Comparison of ENCODE assay signal across 18 mouse cellular contexts in genomic region chr8:83244151-83244550, GRCm38 (mm10). TPM values are rescaled to one million over a fixed set of nuclear protein-coding genes. Genes with fewer than 3 reads are reported as not detected.
DNase-seq lines count a peak whose midpoint lies in the region; ATAC-seq and TF ChIP-seq lines count a peak whose summit lies in the region.
"Had no signal": no experiment of that assay in that cellular context is flagged by ENCODE, and none has a peak within 500 bp of the region (broad histone marks: within the 10 kb centered on the region; RNA-seq: fewer than 3 reads in every experiment).

No protein-coding gene starts in this region.

- no peak for DNase-seq in forebrain, postnatal 0 days
- DNase-seq in midbrain, embryonic 11.5 days (ENCODE audit: low spot score, missing footprints) = peak; percentile 60
- no peak for DNase-seq in midbrain, postnatal 0 days (ENCODE audit: low spot score)
- peak; percentile 47 to 87 for DNase-seq in left cerebral cortex, postnatal 25 days (ENCODE audit: low spot score in 2 of 2)
- no peak for DNase-seq in urinary bladder, adult 2 months (ENCODE audit: low spot score)
- no peak for DNase-seq in embryonic facial prominence, embryonic 10.5 days (ENCODE audit: low spot score)
- DNase-seq: cerebellum, adult 18-20 months; embryo, embryonic 11 days had no signal

- H3K36me3 ChIP-seq in forebrain, postnatal 0 days (ENCODE audit: insufficient read depth) = peaks cover 19% of the 10 kb centered on the region
- H3K36me3 ChIP-seq in forebrain, embryonic 15.5 days = peaks cover 21% of the 10 kb centered on the region
- peaks cover 4% of the 10 kb centered on the region for H3K36me3 ChIP-seq in midbrain, embryonic 11.5 days (ENCODE audit: control insufficient read depth, insufficient read depth, low read length)
- peaks cover 18% of the 10 kb centered on the region for H3K36me3 ChIP-seq in midbrain, postnatal 0 days (ENCODE audit: insufficient read depth, low read length)
- peaks cover 22% of the 10 kb centered on the region for H3K36me3 ChIP-seq in embryonic facial prominence, embryonic 10.5 days (replicated peaks)

- H3K4me2 ChIP-seq in forebrain, postnatal 0 days (ENCODE audit: low read depth) = no peak overlapping the region
- H3K4me2 ChIP-seq in forebrain, embryonic 15.5 days (replicated peaks) = no peak overlapping the region
- no peak overlapping the region for H3K4me2 ChIP-seq in midbrain, embryonic 11.5 days
- no peak overlapping the region for H3K4me2 ChIP-seq in midbrain, postnatal 0 days (ENCODE audit: low read depth, low read length, poor library complexity, severe bottlenecking)
- H3K4me2 ChIP-seq: liver, embryonic 11.5 days; midbrain, embryonic 12.5 days had no signal

- WGBS in forebrain, postnatal 0 days = 81% methylated on average over 7 of the region's 7 CpGs
- 88% methylated on average over 7 of the region's 7 CpGs for WGBS in forebrain, embryonic 15.5 days
- 88% methylated on average over 7 of the region's 7 CpGs for WGBS in midbrain, embryonic 11.5 days
- 83% methylated on average over 7 of the region's 7 CpGs for WGBS in midbrain, postnatal 0 days
- WGBS in embryonic facial prominence, embryonic 10.5 days = 89% methylated on average over 7 of the region's 7 CpGs

- no peaks in the 10 kb centered on the region for H3K4me1 ChIP-seq in forebrain, postnatal 0 days (ENCODE audit: insufficient read depth)
- H3K4me1 ChIP-seq in forebrain, embryonic 15.5 days = no peaks in the 10 kb centered on the region
- no peaks in the 10 kb centered on the region for H3K4me1 ChIP-seq in midbrain, embryonic 11.5 days (ENCODE audit: control insufficient read depth, insufficient read depth, low read length)
- no peaks in the 10 kb centered on the region for H3K4me1 ChIP-seq in midbrain, postnatal 0 days (ENCODE audit: insufficient read depth, low read length)
- 0 out of 2 replicates have a peak, but pooled peaks cover 2% of the 10 kb centered on the region for H3K4me1 ChIP-seq in embryonic facial prominence, embryonic 10.5 days
- H3K4me1 ChIP-seq: hindbrain, embryonic 10.5 days; midbrain, embryonic 12.5 days had no signal

- no peak for TF ChIP-seq CTCF in forebrain, postnatal 0 days (IDR thresholded peaks at IDR 0.05; ENCODE audit: low read depth)
- TF ChIP-seq CTCF in midbrain, postnatal 0 days (IDR thresholded peaks at IDR 0.05) = no peak

- ATAC-seq in forebrain, postnatal 0 days = peak; percentile 66
- no peak for ATAC-seq in forebrain, embryonic 15.5 days (replicated peaks)
- ATAC-seq in midbrain, embryonic 11.5 days (ENCODE audit: low FRiP score) = no peak
- ATAC-seq in midbrain, postnatal 0 days (ENCODE audit: low FRiP score) = no peak
- no peak for ATAC-seq in inflammation-experienced regulatory T-cells, adult 6 months
- ATAC-seq: forebrain, embryonic 16.5 days had no signal

- H3K9me3 ChIP-seq in forebrain, postnatal 0 days (ENCODE audit: low read length) = no peaks in the 10 kb centered on the region
- no peaks in the 10 kb centered on the region for H3K9me3 ChIP-seq in forebrain, embryonic 15.5 days
- H3K9me3 ChIP-seq in midbrain, embryonic 11.5 days (ENCODE audit: control insufficient read depth, low read length) = no peaks in the 10 kb centered on the region
- no peaks in the 10 kb centered on the region for H3K9me3 ChIP-seq in midbrain, postnatal 0 days (ENCODE audit: low read length)
- no peaks in the 10 kb centered on the region for H3K9me3 ChIP-seq in embryonic facial prominence, embryonic 10.5 days
- H3K9me3 ChIP-seq: hindbrain, embryonic 10.5 days; midbrain, embryonic 12.5 days had no signal

- intact Hi-C loops in left cerebral cortex, postnatal 25 days (cut with DNase I) = loop anchor here (5.0 kb wide), 1 partner anchor 77 kb away; the partner anchor contains the start of genes Gm10645 and Tbc1d9

- no peak overlapping the region for H3K9ac ChIP-seq in forebrain, postnatal 0 days
- H3K9ac ChIP-seq in forebrain, embryonic 15.5 days (replicated peaks) = no peak overlapping the region
- H3K9ac ChIP-seq in midbrain, embryonic 11.5 days (ENCODE audit: low read length) = no peak overlapping the region
- H3K9ac ChIP-seq in midbrain, postnatal 0 days (replicated peaks; ENCODE audit: low read length, poor library complexity, severe bottlenecking) = no peak overlapping the region
- H3K9ac ChIP-seq: midbrain, embryonic 12.5 days had no signal

- H3K27ac ChIP-seq in forebrain, postnatal 0 days (ENCODE audit: low read depth, low read length) = no peak overlapping the region
- H3K27ac ChIP-seq in forebrain, embryonic 15.5 days (replicated peaks) = no peak overlapping the region
- no peak overlapping the region for H3K27ac ChIP-seq in midbrain, embryonic 11.5 days (ENCODE audit: low read depth, low read length)
- H3K27ac ChIP-seq in midbrain, postnatal 0 days (ENCODE audit: low read depth, low read length) = no peak overlapping the region
- no peak overlapping the region for H3K27ac ChIP-seq in embryonic facial prominence, embryonic 10.5 days (replicated peaks)
- H3K27ac ChIP-seq: heart, adult 2 months; hindbrain, embryonic 10.5 days; midbrain, embryonic 12.5 days had no signal

- H3K27me3 ChIP-seq in forebrain, postnatal 0 days (ENCODE audit: insufficient read depth, low read length) = no peaks in the 10 kb centered on the region
- H3K27me3 ChIP-seq in forebrain, embryonic 15.5 days = no peaks in the 10 kb centered on the region
- H3K27me3 ChIP-seq in midbrain, embryonic 11.5 days (ENCODE audit: control insufficient read depth, insufficient read depth, low read length) = no peaks in the 10 kb centered on the region
- H3K27me3 ChIP-seq in midbrain, postnatal 0 days (ENCODE audit: insufficient read depth, low read length) = no peaks in the 10 kb centered on the region
- H3K27me3 ChIP-seq in embryonic facial prominence, embryonic 10.5 days (replicated peaks; ENCODE audit: low read depth, poor library complexity, severe bottlenecking) = no peaks in the 10 kb centered on the region
- H3K27me3 ChIP-seq: CH12.LX; midbrain, embryonic 12.5 days had no signal

- H3K4me3 ChIP-seq in forebrain, postnatal 0 days (ENCODE audit: low read depth, low read length) = no peak overlapping the region
- no peak overlapping the region for H3K4me3 ChIP-seq in forebrain, embryonic 15.5 days
- H3K4me3 ChIP-seq in midbrain, embryonic 11.5 days (ENCODE audit: low read depth, low read length) = no peak overlapping the region
- H3K4me3 ChIP-seq in midbrain, postnatal 0 days (ENCODE audit: low read depth, low read length) = no peak overlapping the region
- H3K4me3 ChIP-seq in embryonic facial prominence, embryonic 10.5 days = no peak overlapping the region
- H3K4me3 ChIP-seq: heart, adult 2 months; hindbrain, embryonic 10.5 days; midbrain, embryonic 12.5 days had no signal

RNA-seq across cellular contexts. Expression of gene Ucp1, which starts 46.0 kb away (rescaled TPM):
- 0.85 TPM in 1 of 2 replicates, not detected in the other for total RNA-seq in forebrain, postnatal 0 days (2014; rRNA removed)
- polyA plus RNA-seq in forebrain, postnatal 0 days (2015; fragmentation: Nextera tagmentation; extraction: Ambion mirVana) = not detected in 2 replicates
- polyA plus RNA-seq in forebrain, embryonic 15.5 days (2015; fragmentation: Nextera tagmentation; extraction: Ambion mirVana) = 0.18 and 0.23 TPM in 2 replicates
- polyA plus RNA-seq in midbrain, embryonic 11.5 days (2014; fragmentation: Nextera tagmentation; extraction: Ambion mirVana) = 0.08 TPM in 1 of 2 replicates, not detected in the other
- 0.52 TPM in 1 of 2 replicates, not detected in the other for total RNA-seq in midbrain, postnatal 0 days (2014; rRNA removed)
- polyA plus RNA-seq in midbrain, postnatal 0 days (2015; fragmentation: Nextera tagmentation; extraction: Ambion mirVana) = 0.15 TPM in 1 of 2 replicates, not detected in the other
- total RNA-seq in left cerebral cortex, postnatal 25 days (2021) = not detected
- not detected for polyA plus RNA-seq in inflammation-experienced regulatory T-cells, adult 6 months (2017; shearing (Covaris generic))
- 0.14 and 0.15 TPM in 2 replicates for polyA plus RNA-seq in urinary bladder, adult 2 months (2012; rRNA removed)
- polyA plus RNA-seq in embryonic facial prominence, embryonic 10.5 days (2016; fragmentation: Nextera tagmentation; extraction: Ambion mirVana) = 0.09 TPM in 1 of 2 replicates, not detected in the other
- total RNA-seq: CH12.LX had no signal
- polyA plus RNA-seq: forebrain, embryonic 16.5 days; hindbrain, embryonic 10.5 days; kidney, embryonic 16.5 days; liver, embryonic 11.5 days; lung, embryonic 16.5 days; midbrain, embryonic 12.5 days had no signal

Comparison
In these comparisons a context has a peak if more than half of its experiments do, and no peak if none do; other contexts are left out.
1. DNase-seq: peak in midbrain, embryonic 11.5 days (single experiment) and left cerebral cortex, postnatal 25 days (2 of 2); none in forebrain, postnatal 0 days (single experiment), midbrain, postnatal 0 days (single experiment), urinary bladder, adult 2 months (single experiment) and embryonic facial prominence, embryonic 10.5 days (single experiment).